Mouse (Mus musculus) cerebellum, adult 18-20 months (tissue): Measurements from ENCODE around the gene Bcl2l11.
"Not testable (repeated sequence)": the region's sequence is repeated elsewhere in the genome, so short reads cannot be mapped to it uniquely, and the experiment has no call there.

Experiments
- DNase-seq, 2 experiments: peaks; one replicate each; pipeline ENCODE4 v3.0.0; 2021

The Bcl2l11 gene

GRCm38 (mm10) chr2:128176391-128177044, 50.7 kb downstream of the Bcl2l11 start:
- DNase-seq: no peak

- DNase-seq: peak; percentile 22 to 41
Measured at GRCm38 (mm10) chr2:128177241-128177661, 51.4 kb downstream of the Bcl2l11 start.

- no peak for DNase-seq
Measured at GRCm38 (mm10) chr2:128179126-128179807, 53.4 kb downstream of the Bcl2l11 start.

GRCm38 (mm10) chr2:128179808-128180379, 54.1 kb downstream of the Bcl2l11 start:
- DNase-seq: no peak

- not testable (repeated sequence) for DNase-seq
Measured at GRCm38 (mm10) chr2:128182181-128182580, 56.3 kb downstream of the Bcl2l11 start.

- no peak for DNase-seq
Measured at GRCm38 (mm10) chr2:128182751-128183150, 56.9 kb downstream of the Bcl2l11 start.

GRCm38 (mm10) chr2:128183762-128184161, 57.9 kb downstream of the Bcl2l11 start:
- no peak for DNase-seq

GRCm38 (mm10) chr2:128185942-128186341, 60.1 kb downstream of the Bcl2l11 start:
- DNase-seq: no peak

GRCm38 (mm10) chr2:128187277-128187676, 61.4 kb downstream of the Bcl2l11 start:
- no peak for DNase-seq

GRCm38 (mm10) chr2:128188461-128188860, 62.6 kb downstream of the Bcl2l11 start:
- no peak for DNase-seq

GRCm38 (mm10) chr2:128189691-128190090, 63.9 kb downstream of the Bcl2l11 start:
- DNase-seq: no peak

- no peak for DNase-seq
Measured at GRCm38 (mm10) chr2:128190196-128190595, 64.4 kb downstream of the Bcl2l11 start.

GRCm38 (mm10) chr2:128193411-128193810, 67.6 kb downstream of the Bcl2l11 start:
- DNase-seq: no peak

GRCm38 (mm10) chr2:128197379-128197778, 71.5 kb downstream of the Bcl2l11 start:
- DNase-seq: no peak

GRCm38 (mm10) chr2:128203147-128203546, 77.3 kb downstream of the Bcl2l11 start:
- DNase-seq: no peak

- no peak for DNase-seq
Measured at GRCm38 (mm10) chr2:128203749-128204405, 78.0 kb downstream of the Bcl2l11 start.

GRCm38 (mm10) chr2:128208541-128208940, 82.7 kb downstream of the Bcl2l11 start:
- DNase-seq: peak; percentile 13 to 15

GRCm38 (mm10) chr2:128209841-128210329, 84.0 kb downstream of the Bcl2l11 start:
- DNase-seq: no peak

GRCm38 (mm10) chr2:128210376-128210775, 84.5 kb downstream of the Bcl2l11 start:
- no peak for DNase-seq

- no peak for DNase-seq
Measured at GRCm38 (mm10) chr2:128211022-128211880, 85.4 kb downstream of the Bcl2l11 start.

- DNase-seq: no peak
Measured at GRCm38 (mm10) chr2:128211881-128212209, 86.0 kb downstream of the Bcl2l11 start.
